ENCODE assay signal across 19 mouse cellular contexts in the genomic region with DNA sequence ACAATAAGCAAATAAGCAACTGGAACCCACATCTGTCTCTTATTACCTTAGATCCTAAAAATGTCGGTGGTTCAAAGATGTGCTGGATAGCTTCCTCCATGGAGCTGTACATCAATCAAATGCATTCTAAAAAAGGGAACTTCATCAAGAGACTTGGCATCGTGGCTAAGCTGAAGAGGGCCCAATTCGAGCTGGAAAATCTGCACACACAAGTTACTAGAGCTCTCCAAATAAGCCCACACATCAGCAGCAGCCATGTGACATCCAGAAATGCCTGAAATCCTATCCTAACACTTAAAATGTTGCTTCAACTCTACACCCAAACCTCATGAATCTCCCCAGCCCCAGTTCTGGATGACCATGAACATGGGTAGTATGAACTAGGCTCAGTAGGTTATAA.
A peak's percentile ranks its signal among the peaks of the same experiment; 100 is the strongest.
DNase-seq lines count a peak whose midpoint lies in the region; TF ChIP-seq lines count a peak whose summit lies in the region.
"Had no signal": no experiment of that assay in that cellular context is flagged by ENCODE, and none has a peak within 500 bp of the region (broad histone marks: within the 10 kb centered on the region; RNA-seq: fewer than 3 reads in every experiment).

No protein-coding gene starts in this region.

- TF ChIP-seq RAD21 in MEL (IDR thresholded peaks at IDR 0.05; ENCODE audit: low read depth, low read length), result no peak

- no peak overlapping the region for H3K9ac ChIP-seq in MEL (ENCODE audit: control insufficient read depth, low read depth, low read length, poor library complexity, severe bottlenecking)
- H3K9ac ChIP-seq: embryonic facial prominence, embryonic 13.5 days; forebrain, embryonic 13.5 days; forebrain, postnatal 0 days; heart, embryonic 15.5 days; hindbrain, embryonic 13.5 days; intestine, embryonic 15.5 days had no signal

- TF ChIP-seq EP300 in MEL (IDR thresholded peaks at IDR 0.05; ENCODE audit: low read depth in 1 of 2, low read length in 2 of 2), result no peak

- no peaks in the 10 kb centered on the region for H3K4me1 ChIP-seq in MEL (ENCODE audit: control insufficient read depth in 1 of 2, insufficient read depth in 2 of 2, low read length in 2 of 2)
- H3K4me1 ChIP-seq: embryonic facial prominence, embryonic 13.5 days; forebrain, embryonic 13.5 days; heart, embryonic 15.5 days; hindbrain, embryonic 13.5 days; intestine, embryonic 15.5 days had no signal

- no peaks in the 10 kb centered on the region for H3K79me2 ChIP-seq in MEL (ENCODE audit: control insufficient read depth, insufficient read depth, low read length, poor library complexity)

- no peak for TF ChIP-seq POLR2A in MEL (IDR thresholded peaks at IDR 0.05; ENCODE audit: control insufficient read depth in 1 of 2, insufficient read depth in 1 of 2, low read depth in 1 of 2, low read length in 2 of 2, poor library complexity in 1 of 2)

- no peak overlapping the region for H3K27ac ChIP-seq in MEL (ENCODE audit: control insufficient read depth, low read depth, low read length)
- H3K27ac ChIP-seq: embryonic facial prominence, embryonic 13.5 days; forebrain, embryonic 13.5 days; heart, adult 2 months; heart, embryonic 15.5 days; hindbrain, embryonic 13.5 days; intestine, embryonic 15.5 days had no signal

- peak; percentile 2 for DNase-seq in embryo, embryonic 11 days
- DNase-seq in embryo, embryonic 10 days (ENCODE audit: low spot score), result no peak
- DNase-seq in left cerebral cortex, adult 11 months (ENCODE audit: low spot score), result peak; percentile 16
- no peak for DNase-seq in left cerebral cortex, postnatal 4 days
- peak; percentile 11 for DNase-seq in MEL (ENCODE audit: low read depth, low spot score)
- DNase-seq in mesoderm, embryonic 11.5 days (ENCODE audit: low read depth, low spot score), result peak; percentile 5
- DNase-seq in adrenal gland, adult 8-10 months, result no peak
- DNase-seq: adrenal gland, postnatal 25 days; cerebellum, adult 2 months; cerebellum, postnatal 14 days; forebrain, postnatal 0 days; gastrocnemius, postnatal 14 days; heart, adult 2 months; heart, postnatal 14 days had no signal

- H3K4me3 ChIP-seq in MEL (ENCODE audit: control insufficient read depth in 1 of 2, insufficient read depth in 1 of 2, low read depth in 2 of 2, low read length in 2 of 2), result no peak overlapping the region
- H3K4me3 ChIP-seq: embryonic facial prominence, embryonic 13.5 days; forebrain, embryonic 13.5 days; heart, adult 2 months; heart, embryonic 15.5 days; hindbrain, embryonic 13.5 days; intestine, embryonic 15.5 days had no signal

- H3K36me3 ChIP-seq in MEL (ENCODE audit: control insufficient read depth in 1 of 2, insufficient read depth in 2 of 2, low read length in 2 of 2), result no peaks in the 10 kb centered on the region
- H3K36me3 ChIP-seq: embryonic facial prominence, embryonic 13.5 days; heart, embryonic 15.5 days; hindbrain, embryonic 13.5 days; intestine, embryonic 15.5 days had no signal

- H3K27me3 ChIP-seq in MEL (ENCODE audit: control insufficient read depth in 1 of 2, insufficient read depth in 2 of 2, low read length in 2 of 2), result no peaks in the 10 kb centered on the region
- H3K27me3 ChIP-seq: embryonic facial prominence, embryonic 13.5 days; forebrain, embryonic 13.5 days; heart, embryonic 15.5 days; hindbrain, embryonic 13.5 days; intestine, embryonic 15.5 days had no signal

- H3K9me3 ChIP-seq in MEL (replicated peaks; ENCODE audit: insufficient read depth, low read length), result no peaks in the 10 kb centered on the region
- H3K9me3 ChIP-seq: embryonic facial prominence, embryonic 13.5 days; forebrain, embryonic 13.5 days; heart, embryonic 15.5 days; hindbrain, embryonic 13.5 days; intestine, embryonic 15.5 days had no signal

- intact Hi-C loops in left cerebral cortex, postnatal 4 days (cut with DNase I), result loop anchor here (10.0 kb wide), 1 partner anchor 229 kb away; no protein-coding TSS in a partner anchor

- no peak for TF ChIP-seq CTCF in MEL (IDR thresholded peaks at IDR 0.05 in 2 of 3, conservative IDR thresholded peaks at IDR 0.05 in 1 of 3; ENCODE audit: control insufficient read depth in 1 of 3, insufficient read depth in 1 of 3, low read depth in 2 of 3, low read length in 3 of 3, poor library complexity in 1 of 3, severe bottlenecking in 1 of 3)

TF ChIP-seq in MEL, 35 proteins besides CTCF, POLR2A, EP300 and RAD21:
- TF ChIP-seq NRF1 (IDR thresholded peaks at IDR 0.05; ENCODE audit: insufficient read depth, low read depth, low read length, poor library complexity, severe bottlenecking), result no peak
- no peak for TF ChIP-seq SIN3A (IDR thresholded peaks at IDR 0.05; ENCODE audit: low read length)
- TF ChIP-seq MEF2A (IDR thresholded peaks at IDR 0.05; ENCODE audit: extremely low read depth, insufficient replicate concordance, low read depth, low read length, poor library complexity, severe bottlenecking), result no peak
- no peak for TF ChIP-seq POLR2AphosphoS2 (IDR thresholded peaks at IDR 0.05; ENCODE audit: low read length)
TF ChIP-seq in MEL: peak in this region for 0.

Comparison
In these comparisons a context has a peak if more than half of its experiments do, and no peak if none do; other contexts are left out.
1. DNase-seq: peak in embryo, embryonic 11 days (single experiment), left cerebral cortex, adult 11 months (single experiment), MEL (single experiment) and mesoderm, embryonic 11.5 days (single experiment); none in embryo, embryonic 10 days (single experiment), left cerebral cortex, postnatal 4 days (single experiment) and adrenal gland, adult 8-10 months (single experiment).